Mouse (Mus musculus) ES-Bruce4 (cell line): Measurements from ENCODE around the gene Manf. TPM values are rescaled to one million over a fixed set of nuclear protein-coding genes. Genes with fewer than 3 reads are reported as not detected.

Experiments used
- H3K27ac ChIP-seq: 2 replicates; pipeline ENCODE4 v1.5.1; 2012; ENCODE audit warnings: low read length, inconsistent platforms; ENCODE audit not compliant: insufficient read depth
- H3K27me3 ChIP-seq: 2 replicates; pipeline ENCODE4 v1.6.1; 2012; ENCODE audit warnings: mild to moderate bottlenecking, low read length, inconsistent platforms; ENCODE audit not compliant: control insufficient read depth, poor library complexity, insufficient read depth, severe bottlenecking
- H3K36me3 ChIP-seq: 2 replicates; pipeline ENCODE4 v1.6.1; 2012; ENCODE audit warnings: inconsistent platforms, mild to moderate bottlenecking, low read length, moderate library complexity; ENCODE audit not compliant: control insufficient read depth, poor library complexity, insufficient read depth, severe bottlenecking
- H3K4me1 ChIP-seq: one replicate; pipeline ENCODE4 v1.8.1; 2011; ENCODE audit warnings: low read length; ENCODE audit not compliant: control insufficient read depth, insufficient read depth
- H3K4me3 ChIP-seq: 2 replicates; pipeline ENCODE4 v1.5.1; 2011; ENCODE audit warnings: low read depth, mild to moderate bottlenecking, low read length
- H3K9ac ChIP-seq: 2 replicates; pipeline ENCODE4 v1.6.1; 2012; ENCODE audit warnings: low read depth, mild to moderate bottlenecking, inconsistent platforms; ENCODE audit not compliant: poor library complexity, severe bottlenecking
- H3K9me3 ChIP-seq: replicated peaks from 2 replicates; pipeline ENCODE4 v1.6.1; 2012; ENCODE audit warnings: mild to moderate bottlenecking, low read length, inconsistent platforms; ENCODE audit not compliant: control insufficient read depth, poor library complexity, insufficient read depth, severe bottlenecking
- CTCF ChIP-seq: IDR thresholded peaks from one replicate; pipeline ENCODE4 v1.8.1; 2011; ENCODE audit warnings: low read depth, low read length
- EP300 ChIP-seq: IDR thresholded peaks from 2 replicates; pipeline ENCODE4 v1.6.1; 2011; ENCODE audit warnings: low read depth, low read length; ENCODE audit not compliant: insufficient read depth
- POLR2A ChIP-seq: IDR thresholded peaks from one replicate; pipeline ENCODE4 v1.8.1; 2011; ENCODE audit warnings: low read length; ENCODE audit not compliant: insufficient read depth
- polyA plus RNA-seq: library from polyadenylated mRNA; stranded (reverse); fragments of >200 nt; gene quantifications from 2 replicates; pipeline ENCODE4 v1.2.4, GENCODE M21; 2011; ENCODE audit warnings: low read depth; ENCODE audit not compliant: missing spikeins, insufficient read depth, insufficient read length

Gene Manf
- polyA plus RNA-seq, 1 experiment = 220 TPM

DNA sequence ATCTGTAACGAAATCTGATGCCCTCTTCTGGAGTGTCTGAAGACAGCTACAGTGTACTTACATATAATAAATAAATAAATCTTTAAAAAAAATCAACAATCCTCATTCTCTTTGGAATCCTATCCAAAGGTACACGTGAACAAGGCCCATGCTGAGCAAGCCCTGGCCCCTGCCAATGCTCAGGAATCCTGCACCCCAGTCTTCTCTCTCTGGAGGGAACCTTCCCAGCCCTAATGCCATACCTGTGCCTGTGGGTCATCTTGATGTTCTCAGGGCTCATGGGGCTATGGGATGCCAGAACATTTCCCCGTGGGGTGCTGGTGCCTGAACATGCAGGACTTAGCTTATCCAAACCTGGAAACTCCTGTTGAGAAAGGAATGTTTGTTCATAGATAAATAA is 16.4 kb upstream of the Manf start:
- H3K27ac ChIP-seq = no peak overlapping the region
- no peaks in the 10 kb centered on the region for H3K9me3 ChIP-seq
- H3K36me3 ChIP-seq = no peaks in the 10 kb centered on the region
- no peaks in the 10 kb centered on the region for H3K4me1 ChIP-seq
- no peaks in the 10 kb centered on the region for H3K27me3 ChIP-seq
- TF ChIP-seq CTCF = no peak
- TF ChIP-seq EP300 = no peak
- TF ChIP-seq POLR2A = no peak
- no peak overlapping the region for H3K4me3 ChIP-seq
- H3K9ac ChIP-seq = no peak overlapping the region

DNA sequence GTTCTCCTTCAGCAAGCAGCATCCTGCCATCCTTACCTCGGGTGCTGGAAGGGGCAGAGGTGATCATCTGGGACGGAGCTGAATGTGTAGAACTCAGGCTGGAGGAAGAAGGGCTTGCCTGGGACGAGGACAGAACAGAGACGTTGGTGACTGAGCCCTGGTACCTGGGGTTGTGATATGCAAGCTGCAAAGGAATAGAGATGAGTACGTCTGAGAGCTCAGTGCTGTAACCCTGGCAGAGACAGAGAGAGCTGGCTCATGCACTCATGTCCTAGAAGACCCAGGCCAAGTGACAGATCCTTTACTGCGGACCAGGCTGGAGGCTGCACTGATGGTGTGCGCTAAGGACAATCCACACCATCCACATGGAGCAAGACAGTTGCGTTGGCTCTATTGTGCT is 14.8 kb upstream of the Manf start:
- H3K27me3 ChIP-seq = no peaks in the 10 kb centered on the region
- H3K4me3 ChIP-seq = no peak overlapping the region
- no peak overlapping the region for H3K9ac ChIP-seq
- H3K36me3 ChIP-seq = no peaks in the 10 kb centered on the region
- no peaks in the 10 kb centered on the region for H3K4me1 ChIP-seq
- no peak overlapping the region for H3K27ac ChIP-seq
- no peaks in the 10 kb centered on the region for H3K9me3 ChIP-seq
- no peak for TF ChIP-seq CTCF
- no peak for TF ChIP-seq POLR2A
- no peak for TF ChIP-seq EP300

DNA sequence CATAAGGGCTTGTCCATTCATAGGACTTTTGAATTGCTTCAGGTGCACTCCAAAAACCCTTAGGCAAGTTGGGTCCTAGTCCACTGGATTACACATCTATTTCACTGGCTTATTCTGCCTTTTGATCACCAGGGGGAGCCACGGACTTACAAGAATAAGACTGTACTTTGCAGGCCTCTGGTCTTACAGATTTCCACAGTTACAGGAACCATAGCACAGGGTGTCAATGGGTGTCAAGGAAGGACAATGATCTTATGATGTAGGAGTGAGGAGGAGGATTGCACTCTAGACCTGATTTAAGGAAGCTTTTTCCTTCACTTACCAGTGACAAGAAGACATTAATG is 12.0 kb upstream of the Manf start:
- Histone ChIP-seq H3K27me3 (no peaks in the 10 kb centered on the region), H3K9ac (no peak overlapping the region), H3K4me3 (no peak overlapping the region), H3K36me3 (no peaks in the 10 kb centered on the region), H3K9me3 (no peaks in the 10 kb centered on the region), H3K4me1 (no peaks in the 10 kb centered on the region), H3K27ac (no peak overlapping the region)
- no peak for TF ChIP-seq POLR2A
- TF ChIP-seq EP300 = no peak
- TF ChIP-seq CTCF = no peak

DNA sequence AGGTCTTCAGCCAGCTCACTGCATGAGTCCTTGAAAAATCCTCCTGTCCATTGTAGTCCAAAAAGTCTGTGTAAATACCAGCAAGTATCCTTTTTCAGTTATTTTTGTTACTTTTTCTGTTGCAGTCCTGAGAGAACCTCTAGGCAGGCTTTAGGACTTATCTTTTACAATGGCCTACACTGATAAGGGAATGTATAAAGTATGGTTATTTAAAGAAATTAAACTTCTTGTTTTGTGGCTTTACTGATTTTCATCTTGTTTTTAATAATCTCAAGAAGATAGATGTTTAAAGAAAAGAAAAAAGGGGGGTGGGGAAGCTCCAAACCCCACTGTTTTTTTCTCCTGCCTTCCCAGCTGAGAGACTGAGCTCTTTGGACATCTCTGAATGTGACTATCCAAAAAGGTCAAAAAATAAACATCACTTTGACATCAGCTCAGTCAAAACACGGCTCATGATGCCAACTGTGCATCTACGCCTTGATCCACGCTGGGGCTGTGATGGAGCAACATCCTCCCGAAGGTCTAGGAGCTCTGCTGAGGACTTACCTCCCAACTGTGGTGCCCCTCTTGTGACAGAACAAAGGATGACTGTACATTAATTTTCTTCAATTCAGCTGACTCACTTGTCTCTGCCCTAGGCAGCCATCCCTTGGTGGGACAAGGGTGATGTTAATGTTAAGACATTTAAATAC is 11.5 kb upstream of the Manf start:
- TF ChIP-seq CTCF = no peak
- no peak for TF ChIP-seq EP300
- TF ChIP-seq POLR2A = no peak
- H3K9me3 ChIP-seq = no peaks in the 10 kb centered on the region
- no peaks in the 10 kb centered on the region for H3K27me3 ChIP-seq
- no peak overlapping the region for H3K9ac ChIP-seq
- no peaks in the 10 kb centered on the region for H3K36me3 ChIP-seq
- no peak overlapping the region for H3K27ac ChIP-seq
- no peaks in the 10 kb centered on the region for H3K4me1 ChIP-seq
- no peak overlapping the region for H3K4me3 ChIP-seq

DNA sequence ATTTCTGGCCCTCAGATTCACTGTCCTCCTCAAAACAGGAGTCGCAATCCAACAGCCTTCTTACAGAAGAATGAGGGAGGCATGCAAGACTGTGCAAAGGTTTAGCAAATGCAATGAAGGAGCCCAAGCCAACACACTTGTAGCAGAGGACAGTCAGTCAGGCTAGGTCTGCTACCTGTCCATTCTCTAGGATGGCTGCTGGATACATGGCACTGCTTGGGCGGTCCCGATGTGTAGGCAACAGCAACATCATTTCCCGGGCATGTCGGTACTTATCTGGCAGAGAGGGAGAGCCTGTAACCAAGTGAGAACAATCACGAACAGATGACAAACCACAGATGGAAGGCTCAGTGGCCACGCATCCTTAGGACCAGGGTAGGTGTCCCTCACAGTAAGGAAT is 9.8 kb upstream of the Manf start:
- no peak overlapping the region for H3K27ac ChIP-seq
- no peak overlapping the region for H3K4me3 ChIP-seq
- H3K4me1 ChIP-seq = no peaks in the 10 kb centered on the region
- H3K27me3 ChIP-seq = no peaks in the 10 kb centered on the region
- no peaks in the 10 kb centered on the region for H3K9me3 ChIP-seq
- no peak for TF ChIP-seq CTCF
- no peak for TF ChIP-seq POLR2A
- TF ChIP-seq EP300 = no peak
- H3K36me3 ChIP-seq = no peaks in the 10 kb centered on the region
- no peak overlapping the region for H3K9ac ChIP-seq

DNA sequence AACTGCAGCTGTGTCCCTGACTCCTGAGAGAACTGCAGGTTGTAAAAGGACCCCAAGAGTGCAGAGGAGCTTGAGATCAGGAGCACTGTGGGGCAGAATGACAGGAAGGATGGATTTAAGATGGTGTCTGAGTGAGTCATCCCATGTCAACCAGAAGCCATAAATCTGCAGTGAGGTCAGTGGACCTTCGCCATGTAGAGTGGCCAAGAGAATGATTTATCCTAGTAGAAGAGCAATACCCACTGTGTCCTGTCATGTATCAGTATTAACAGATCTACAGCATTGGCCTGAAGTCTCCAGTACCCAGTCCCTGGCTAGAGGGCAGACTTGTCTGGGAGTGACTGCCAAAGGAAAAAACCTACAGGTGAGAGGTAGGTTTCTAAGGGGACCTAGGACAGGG is 7.1 kb upstream of the Manf start:
- no peaks in the 10 kb centered on the region for H3K27me3 ChIP-seq
- no peak overlapping the region for H3K4me3 ChIP-seq
- no peak overlapping the region for H3K27ac ChIP-seq
- H3K9me3 ChIP-seq = no peaks in the 10 kb centered on the region
- TF ChIP-seq CTCF (no peak), EP300 (no peak), POLR2A (no peak)
- no peak overlapping the region for H3K9ac ChIP-seq
- H3K4me1 ChIP-seq = no peaks in the 10 kb centered on the region
- H3K36me3 ChIP-seq = no peaks in the 10 kb centered on the region
